In genomic region chr1:119108578-119108977, GRCm38 (mm10) we compare ENCODE assay signal across 15 mouse cellular contexts. TPM values are rescaled to one million over a fixed set of nuclear protein-coding genes. Genes with fewer than 3 reads are reported as not detected.
DNase-seq lines count a peak whose midpoint lies in the region.
"Had no signal": no experiment of that assay in that cellular context is flagged by ENCODE, and none has a peak within 500 bp of the region (broad histone marks: within the 10 kb centered on the region; RNA-seq: fewer than 3 reads in every experiment).

No protein-coding gene starts in this region.

- DNase-seq in testis, postnatal 14 days (ENCODE audit: low spot score) = peak; percentile 24
- DNase-seq in testis, postnatal 10 days (ENCODE audit: low spot score) = no peak
- peak; percentile 22 for DNase-seq in adrenal gland, postnatal 10 days
- peak; percentile 6 for DNase-seq in brain, adult 2 months (ENCODE audit: low read depth, low spot score)
- DNase-seq in cerebellum, postnatal 36 days = no peak
- DNase-seq in left cerebral cortex, adult 9 months (ENCODE audit: low spot score in 2 of 2) = no peak
- DNase-seq in neural tube, embryonic 10.5 days (ENCODE audit: extremely low spot score, low spot score) = no peak
- DNase-seq: B cell, adult 2 months; cerebellum, adult 18-20 months; cerebellum, adult 9-11 months; embryo, embryonic 11 days; gastrocnemius, postnatal 36 days; heart, adult 11 months; heart, postnatal 36 days had no signal

RNA-seq across cellular contexts. Expression of gene Gli2, which starts 55.2 kb away (rescaled TPM):
- 1 to 10 TPM; 1.5 to 3.3 TPM for total RNA-seq in adrenal gland, postnatal 10 days (2021)
- total RNA-seq: common myeloid progenitor, adult 5-6 weeks had no signal

Comparison
In these comparisons a context has a peak if more than half of its experiments do, and no peak if none do; other contexts are left out.
1. DNase-seq: peak in testis, postnatal 14 days (single experiment), adrenal gland, postnatal 10 days (single experiment) and brain, adult 2 months (single experiment); none in testis, postnatal 10 days (single experiment), cerebellum, postnatal 36 days (0 of 2), left cerebral cortex, adult 9 months (0 of 2) and neural tube, embryonic 10.5 days (single experiment).